ENCODE assay signal across 8 mouse cellular contexts in the genomic region with DNA sequence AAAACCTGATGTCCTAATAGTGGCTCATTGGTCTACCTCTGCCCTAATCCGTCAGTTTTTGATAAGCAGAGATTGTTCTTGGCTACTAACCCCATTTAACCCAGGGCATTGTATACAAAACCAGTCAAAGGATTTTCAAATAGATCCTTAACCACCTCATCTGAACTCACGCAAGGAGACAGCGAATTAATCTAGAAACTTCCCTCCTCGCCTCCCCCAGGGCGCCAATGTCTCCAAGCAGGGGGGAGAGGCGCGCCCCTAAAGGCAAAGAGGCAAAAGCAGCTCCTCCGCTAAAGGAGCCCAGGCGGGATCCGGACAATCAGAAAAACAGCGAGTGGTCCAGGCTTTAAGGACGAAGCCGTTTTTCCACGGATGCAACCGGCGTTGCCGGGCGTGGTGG. TPM values are rescaled to one million over a fixed set of nuclear protein-coding genes. Genes with fewer than 3 reads are reported as not detected.
DNase-seq lines count a peak whose midpoint lies in the region; ATAC-seq and TF ChIP-seq lines count a peak whose summit lies in the region.

No protein-coding gene starts in this region.

- H3K9me3 ChIP-seq in heart, embryonic 10.5 days: no peaks in the 10 kb centered on the region
- H3K9me3 ChIP-seq in ES-Bruce4 (replicated peaks; ENCODE audit: control insufficient read depth, insufficient read depth, low read length, poor library complexity, severe bottlenecking): no peaks in the 10 kb centered on the region
- H3K9me3 ChIP-seq in forebrain, postnatal 0 days (ENCODE audit: low read length): no peaks in the 10 kb centered on the region

- TF ChIP-seq CTCF in ES-Bruce4 (IDR thresholded peaks at IDR 0.05; ENCODE audit: low read depth, low read length): no peak
- peak; percentile 13; the same call in 1 of the 2 replicates for TF ChIP-seq CTCF in forebrain, postnatal 0 days (IDR thresholded peaks at IDR 0.05; ENCODE audit: low read depth)

- peaks cover 11% of the 10 kb centered on the region; the same call in 1 of the 2 replicates for H3K4me1 ChIP-seq in heart, embryonic 10.5 days
- H3K4me1 ChIP-seq in ES-Bruce4 (ENCODE audit: control insufficient read depth, insufficient read depth, low read length): no peaks in the 10 kb centered on the region
- H3K4me1 ChIP-seq in forebrain, postnatal 0 days (ENCODE audit: insufficient read depth): peaks cover 16% of the 10 kb centered on the region

- 1% methylated on average over 18 of the region's 18 CpGs for WGBS in heart, embryonic 10.5 days
- 0% methylated on average over 18 of the region's 18 CpGs for WGBS in forebrain, postnatal 0 days

- no peak for TF ChIP-seq EP300 in ES-Bruce4 (IDR thresholded peaks at IDR 0.05; ENCODE audit: insufficient read depth, low read depth, low read length)

- no peak for DNase-seq in heart, embryonic 10.5 days (ENCODE audit: low spot score)
- no peak for DNase-seq in heart, adult 18-20 months
- DNase-seq in forebrain, postnatal 0 days: peak; percentile 21
- no peak for DNase-seq in gastrocnemius, postnatal 25 days
- no peak for DNase-seq in adrenal gland, postnatal 25 days
- no peak for DNase-seq in B cell, adult 2 months

- H3K4me3 ChIP-seq in heart, embryonic 10.5 days: peak overlapping the region; percentile 98
- H3K4me3 ChIP-seq in ES-Bruce4 (ENCODE audit: low read depth, low read length): peak overlapping the region; percentile 75
- peak overlapping the region; percentile 87 for H3K4me3 ChIP-seq in forebrain, postnatal 0 days (ENCODE audit: low read depth, low read length)

- peak; percentile 19; the same call in 1 of the 2 replicates for ATAC-seq in forebrain, postnatal 0 days
- ATAC-seq in megakaryocyte, adult 5-6 weeks (ENCODE audit: poor library complexity, severe bottlenecking): peak; percentile 6; the same call in 1 of the 2 replicates

- no peaks in the 10 kb centered on the region for H3K27me3 ChIP-seq in heart, embryonic 10.5 days (ENCODE audit: insufficient read depth, poor library complexity, severe bottlenecking)
- H3K27me3 ChIP-seq in ES-Bruce4 (ENCODE audit: control insufficient read depth, insufficient read depth, low read length, poor library complexity, severe bottlenecking): no peaks in the 10 kb centered on the region
- H3K27me3 ChIP-seq in forebrain, postnatal 0 days (ENCODE audit: insufficient read depth, low read length): no peaks in the 10 kb centered on the region

- H3K4me2 ChIP-seq in forebrain, postnatal 0 days (ENCODE audit: low read depth): peak overlapping the region; percentile 71

- TF ChIP-seq POLR2A in ES-Bruce4 (IDR thresholded peaks at IDR 0.05; ENCODE audit: insufficient read depth, low read length): no peak

- peak overlapping the region; percentile 97 for H3K27ac ChIP-seq in heart, embryonic 10.5 days
- H3K27ac ChIP-seq in ES-Bruce4 (ENCODE audit: insufficient read depth, low read length): peak overlapping the region; percentile 84
- peak overlapping the region; percentile 97 for H3K27ac ChIP-seq in forebrain, postnatal 0 days (ENCODE audit: low read depth, low read length)

- peaks cover 10% of the 10 kb centered on the region for H3K36me3 ChIP-seq in heart, embryonic 10.5 days
- H3K36me3 ChIP-seq in ES-Bruce4 (ENCODE audit: control insufficient read depth, insufficient read depth, low read length, poor library complexity, severe bottlenecking): peaks cover 17% of the 10 kb centered on the region
- no peaks in the 10 kb centered on the region for H3K36me3 ChIP-seq in forebrain, postnatal 0 days (ENCODE audit: insufficient read depth)

- H3K9ac ChIP-seq in ES-Bruce4 (ENCODE audit: low read depth, poor library complexity, severe bottlenecking): peak overlapping the region; percentile 89
- peak overlapping the region; percentile 87 for H3K9ac ChIP-seq in forebrain, postnatal 0 days

RNA-seq across cellular contexts. Expression of a gene that starts 0.6 kb away (rescaled TPM):
- 403 and 465 TPM in 2 replicates for polyA plus RNA-seq in heart, embryonic 10.5 days (2016; fragmentation: Nextera tagmentation; extraction: Ambion mirVana)
- total RNA-seq in heart, adult 18-20 months (2021): 100 to 1,000 TPM; 104 to 110 TPM
- 759 and 788 TPM in 2 replicates for polyA plus RNA-seq in ES-Bruce4 (2011; ENCODE audit: insufficient read depth, insufficient read length, low read depth, missing spikeins)
- 146 and 157 TPM in 2 replicates for total RNA-seq in forebrain, postnatal 0 days (2014; rRNA removed)
- polyA plus RNA-seq in forebrain, postnatal 0 days (2015; fragmentation: Nextera tagmentation; extraction: Ambion mirVana): 439 and 454 TPM in 2 replicates
- total RNA-seq in megakaryocyte, adult 5-6 weeks (2015): 118 and 120 TPM in 2 replicates
- 140 and 162 TPM in 2 replicates for total RNA-seq in megakaryocyte, adult 5-6 weeks (2017)
- total RNA-seq in gastrocnemius, postnatal 25 days (2021): 10 to 100 TPM; 61.5 to 62.3 TPM
- total RNA-seq in adrenal gland, postnatal 25 days (2021): 167 and 204 TPM in 2 replicates

RNA-seq across cellular contexts. Expression of a gene that starts 22.8 kb away (rescaled TPM):
- polyA plus RNA-seq in heart, embryonic 10.5 days (2016; fragmentation: Nextera tagmentation; extraction: Ambion mirVana): 639 and 790 TPM in 2 replicates
- total RNA-seq in heart, adult 18-20 months (2021): 100 to 1,000 TPM; 462 to 532 TPM
- 1,269 and 1,335 TPM in 2 replicates for polyA plus RNA-seq in ES-Bruce4 (2011; ENCODE audit: insufficient read depth, insufficient read length, low read depth, missing spikeins)
- total RNA-seq in forebrain, postnatal 0 days (2014; rRNA removed): 630 and 780 TPM in 2 replicates
- 527 and 662 TPM in 2 replicates for polyA plus RNA-seq in forebrain, postnatal 0 days (2015; fragmentation: Nextera tagmentation; extraction: Ambion mirVana)
- total RNA-seq in megakaryocyte, adult 5-6 weeks (2015): 699 and 796 TPM in 2 replicates
- total RNA-seq in megakaryocyte, adult 5-6 weeks (2017): 1,510 and 1,709 TPM in 2 replicates
- 100 to 1,000 TPM; 339 to 340 TPM for total RNA-seq in gastrocnemius, postnatal 25 days (2021)
- total RNA-seq in adrenal gland, postnatal 25 days (2021): 566 and 612 TPM in 2 replicates

RNA-seq across cellular contexts. Expression of a gene that starts 24.9 kb away (rescaled TPM):
- 3,536 and 4,735 TPM in 2 replicates for polyA plus RNA-seq in heart, embryonic 10.5 days (2016; fragmentation: Nextera tagmentation; extraction: Ambion mirVana)
- 1,000 to 10,000 TPM; 8,639 to 9,190 TPM for total RNA-seq in heart, adult 18-20 months (2021)
- 1,323 and 1,329 TPM in 2 replicates for polyA plus RNA-seq in ES-Bruce4 (2011; ENCODE audit: insufficient read depth, insufficient read length, low read depth, missing spikeins)
- 2,470 and 2,914 TPM in 2 replicates for total RNA-seq in forebrain, postnatal 0 days (2014; rRNA removed)
- polyA plus RNA-seq in forebrain, postnatal 0 days (2015; fragmentation: Nextera tagmentation; extraction: Ambion mirVana): 2,164 and 2,181 TPM in 2 replicates
- total RNA-seq in megakaryocyte, adult 5-6 weeks (2015): 902 and 936 TPM in 2 replicates
- total RNA-seq in megakaryocyte, adult 5-6 weeks (2017): 1,533 and 1,600 TPM in 2 replicates
- total RNA-seq in gastrocnemius, postnatal 25 days (2021): 1,000 to 10,000 TPM; 3,933 to 4,186 TPM
- total RNA-seq in adrenal gland, postnatal 25 days (2021): 2,437 and 2,492 TPM in 2 replicates

RNA-seq across cellular contexts. Expression of a gene that starts 33.2 kb away (rescaled TPM):
- 10.1 and 12.0 TPM in 2 replicates for polyA plus RNA-seq in heart, embryonic 10.5 days (2016; fragmentation: Nextera tagmentation; extraction: Ambion mirVana)
- total RNA-seq in heart, adult 18-20 months (2021): 10 to 100 TPM; 19.0 to 20.3 TPM
- polyA plus RNA-seq in ES-Bruce4 (2011; ENCODE audit: insufficient read depth, insufficient read length, low read depth, missing spikeins): 166 and 170 TPM in 2 replicates
- total RNA-seq in forebrain, postnatal 0 days (2014; rRNA removed): 9.3 and 10.0 TPM in 2 replicates
- 3.8 and 7.0 TPM in 2 replicates for polyA plus RNA-seq in forebrain, postnatal 0 days (2015; fragmentation: Nextera tagmentation; extraction: Ambion mirVana)
- 51.3 and 53.5 TPM in 2 replicates for total RNA-seq in megakaryocyte, adult 5-6 weeks (2015)
- 21.3 and 27.4 TPM in 2 replicates for total RNA-seq in megakaryocyte, adult 5-6 weeks (2017)
- 10 to 100 TPM; 11.4 to 12.0 TPM for total RNA-seq in gastrocnemius, postnatal 25 days (2021)
- 52.2 and 73.2 TPM in 2 replicates for total RNA-seq in adrenal gland, postnatal 25 days (2021)

RNA-seq across cellular contexts. Expression of a gene that starts 43.2 kb away (rescaled TPM):
- 66.7 and 80.5 TPM in 2 replicates for polyA plus RNA-seq in heart, embryonic 10.5 days (2016; fragmentation: Nextera tagmentation; extraction: Ambion mirVana)
- total RNA-seq in heart, adult 18-20 months (2021): 1 to 10 TPM; 1.5 to 2.2 TPM
- polyA plus RNA-seq in ES-Bruce4 (2011; ENCODE audit: insufficient read depth, insufficient read length, low read depth, missing spikeins): 69.7 and 78.2 TPM in 2 replicates
- 22.9 and 33.2 TPM in 2 replicates for total RNA-seq in forebrain, postnatal 0 days (2014; rRNA removed)
- 35.5 and 37.3 TPM in 2 replicates for polyA plus RNA-seq in forebrain, postnatal 0 days (2015; fragmentation: Nextera tagmentation; extraction: Ambion mirVana)
- total RNA-seq in megakaryocyte, adult 5-6 weeks (2015): 70.7 and 76.4 TPM in 2 replicates
- total RNA-seq in megakaryocyte, adult 5-6 weeks (2017): 66.4 and 66.8 TPM in 2 replicates
- 1 to 10 TPM in 1 of 2 experiments, under 1 TPM in 1; 0.51 to 1.0 TPM for total RNA-seq in gastrocnemius, postnatal 25 days (2021)
- total RNA-seq in adrenal gland, postnatal 25 days (2021): 6.6 and 6.8 TPM in 2 replicates
